Mouse (Mus musculus) liver, adult 2 months (tissue): ENCODE measurements around the gene Tiam2. TPM values are rescaled to one million over a fixed set of nuclear protein-coding genes. Genes with fewer than 3 reads are reported as not detected.

ENCODE experiments used
- DNase-seq: peaks from one replicate; pipeline ENCODE4 v3.0.0-alpha.2; 2011; ENCODE audit warnings: low read depth, low spot score; ENCODE audit errors: extremely low read depth
- H3K27ac ChIP-seq: fragments of 200-500 bp; replicated peaks from 2 replicates; pipeline ENCODE4 v1.5.1; 2012; ENCODE audit warnings: low read depth, mild to moderate bottlenecking, control low read depth, inconsistent platforms, low read length; ENCODE audit not compliant: insufficient read depth
- H3K27me3 ChIP-seq: fragments of 200-500 bp; 2 replicates; pipeline ENCODE4 v1.6.1; 2012; ENCODE audit warnings: mild to moderate bottlenecking, moderate library complexity, low read length, inconsistent platforms; ENCODE audit not compliant: control insufficient read depth, insufficient read depth
- H3K36me3 ChIP-seq: fragments of 200-500 bp; 2 replicates; pipeline ENCODE4 v1.6.1; 2012; ENCODE audit warnings: low read length, inconsistent platforms; ENCODE audit not compliant: control insufficient read depth, insufficient read depth
- H3K4me1 ChIP-seq: fragments of 200-500 bp; 2 replicates; pipeline ENCODE4 v1.6.1; 2011; ENCODE audit warnings: low read length; ENCODE audit not compliant: control insufficient read depth, insufficient read depth
- H3K4me3 ChIP-seq: fragments of 200-500 bp; 2 replicates; pipeline ENCODE4 v1.5.1; 2011; ENCODE audit warnings: low read depth, mild to moderate bottlenecking, control low read depth, low read length, moderate library complexity; ENCODE audit not compliant: insufficient read depth
- H3K79me2 ChIP-seq: fragments of 200-500 bp; 2 replicates; pipeline ENCODE4 v1.6.1; 2012; ENCODE audit warnings: inconsistent platforms, mild to moderate bottlenecking, low read length, moderate library complexity; ENCODE audit not compliant: control insufficient read depth, insufficient read depth
- H3K9ac ChIP-seq: fragments of 200-500 bp; 2 replicates; pipeline ENCODE4 v1.6.1; 2012; ENCODE audit warnings: low read depth, mild to moderate bottlenecking, control low read depth, inconsistent platforms, low read length
- CTCF ChIP-seq: fragments of 200-500 bp; IDR thresholded peaks from 2 replicates; pipeline ENCODE4 v1.5.1; 2011; ENCODE audit warnings: low read depth, low read length, control low read depth
- POLR2A ChIP-seq: fragments of 200-500 bp; IDR thresholded peaks from 2 replicates; pipeline ENCODE4 v1.6.1; 2011; ENCODE audit warnings: low read length, control low read depth; ENCODE audit not compliant: insufficient read depth; ENCODE audit errors: extremely low read depth
- WGBS: fragments of 180-500 bp; shearing (Covaris S2); methylation state at CpG from one replicate; pipeline ENCODE4 v1.1.7; 2018; 5-methylcytosine and 5-hydroxymethylcytosine counted together
- polyA plus RNA-seq: library from polyadenylated mRNA; depleted of rRNA; stranded (reverse); fragments of >200 nt; gene quantifications from 2 replicates; pipeline ENCODE4 v1.2.3, GENCODE M21; 2012; rRNA removed
- total RNA-seq: library from RNA; depleted of rRNA; stranded (reverse); fragments of >200 nt; gene quantifications from 2 replicates; pipeline ENCODE4 v1.2.3, GENCODE M21; 2014; rRNA removed

Gene Tiam2
- total RNA-seq (5.0 and 5.2 TPM in 2 replicates), polyA plus RNA-seq (1.4 and 2.9 TPM in 2 replicates)

DNA sequence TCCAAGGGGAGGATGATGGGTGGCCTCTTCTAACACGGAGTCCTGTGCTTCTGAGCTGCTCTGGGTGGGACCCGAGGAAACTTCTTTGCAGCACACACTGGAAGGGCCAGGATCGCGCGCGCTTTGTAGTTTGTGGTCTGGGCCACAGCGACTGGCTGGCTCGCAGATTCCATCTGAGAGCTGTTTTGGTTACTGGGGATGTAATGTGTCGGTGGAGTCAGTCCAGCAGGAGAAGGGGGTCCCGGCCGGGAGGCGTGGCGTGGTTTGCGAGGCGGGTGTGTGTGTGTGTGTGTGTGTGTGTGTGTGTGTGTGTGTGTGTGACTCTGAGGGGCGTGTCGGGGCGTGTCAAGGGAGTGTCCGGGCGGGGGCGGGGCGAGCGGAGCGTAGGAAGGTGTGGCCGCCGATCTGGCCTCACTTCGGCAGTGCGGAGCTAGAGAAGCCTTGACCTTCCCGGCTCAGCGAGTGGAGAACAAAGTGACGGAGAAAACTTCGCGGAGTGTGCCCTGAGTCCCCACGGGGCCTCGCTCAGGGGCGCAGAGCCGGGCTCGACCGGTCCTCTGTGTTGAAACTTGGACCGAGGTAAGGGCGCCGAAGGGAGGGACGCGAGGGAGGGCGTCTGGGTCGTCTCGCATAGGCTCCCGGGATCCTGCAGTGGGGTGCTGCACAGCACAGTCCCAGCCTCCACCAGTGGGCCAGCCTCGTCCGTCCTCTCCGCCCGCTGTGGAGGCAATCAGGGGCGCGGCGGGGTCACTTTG, at the start of gene Tiam2:
Gene Tiam2 (plus strand): TSS at position 426 of the 755 bp plus-strand sequence.
- DNase-seq = peak; percentile 8
- 2% methylated on average over 55 of the region's 55 CpGs for WGBS
- Histone ChIP-seq H3K4me1 (peaks cover 6% of the 10 kb centered on the region), H3K9ac (peak within 1 kb of the TSS; percentile 31), H3K4me3 (peak within 1 kb of the TSS; percentile 63), H3K79me2 (no peaks in the 10 kb centered on the region), H3K36me3 (no peaks in the 10 kb centered on the region), H3K27ac (no peak within 1 kb of the TSS), H3K27me3 (peaks cover 6% of the 10 kb centered on the region)
- TF ChIP-seq CTCF = no peak
- no peak for TF ChIP-seq POLR2A

DNA sequence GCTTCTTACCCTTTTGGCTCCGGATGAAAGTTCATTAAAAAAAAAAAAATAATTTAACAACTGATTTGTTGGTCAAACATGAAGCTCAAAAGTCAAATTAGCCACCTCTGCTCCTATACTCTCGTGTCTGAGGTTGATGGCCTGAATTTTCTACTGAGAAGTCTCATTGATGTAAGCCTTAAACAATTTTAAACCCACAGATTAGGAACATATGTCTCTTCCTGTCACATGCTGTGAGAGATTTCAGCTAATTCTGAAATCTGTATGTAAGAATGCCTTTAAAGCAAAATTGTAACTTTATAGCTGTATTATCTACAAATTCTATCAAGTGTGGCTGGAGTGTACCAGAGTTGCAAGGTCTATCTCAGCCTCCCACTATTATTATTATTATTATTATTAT, 46.1 kb upstream of the Tiam2 start:
- Histone ChIP-seq H3K4me3 (no peak overlapping the region), H3K27ac (no peak overlapping the region), H3K27me3 (no peaks in the 10 kb centered on the region), H3K36me3 (no peaks in the 10 kb centered on the region), H3K79me2 (no peaks in the 10 kb centered on the region), H3K4me1 (no peaks in the 10 kb centered on the region), H3K9ac (no peak overlapping the region)
- 63% methylated on average over 2 of the region's 2 CpGs for WGBS
- peak; percentile 7 for DNase-seq
- no peak for TF ChIP-seq CTCF

DNA sequence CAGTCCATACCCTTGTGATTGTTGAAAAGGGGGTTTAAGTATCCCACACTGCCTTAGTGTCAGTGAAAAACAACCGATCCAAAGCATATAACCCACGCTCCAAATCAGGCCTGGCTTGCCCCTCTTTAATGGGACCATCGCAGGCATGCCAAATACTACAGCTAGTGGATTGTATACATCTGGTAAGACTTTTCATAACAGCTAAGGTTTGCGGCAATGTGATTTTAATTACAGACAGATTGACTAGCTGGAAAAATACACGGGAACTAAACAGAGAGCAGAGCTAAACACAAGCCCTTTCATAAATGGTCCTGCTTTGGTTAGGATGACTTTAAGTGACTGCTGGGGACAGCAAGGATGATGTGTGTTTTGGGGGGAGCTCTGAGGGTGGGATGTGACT, 44.4 kb upstream of the Tiam2 start:
- H3K36me3 ChIP-seq = no peaks in the 10 kb centered on the region
- TF ChIP-seq POLR2A = no peak
- TF ChIP-seq CTCF = no peak
- H3K9ac ChIP-seq = no peak overlapping the region
- no peaks in the 10 kb centered on the region for H3K27me3 ChIP-seq
- no peak for DNase-seq
- WGBS = 94% methylated on average over 5 of the region's 5 CpGs
- H3K79me2 ChIP-seq = no peaks in the 10 kb centered on the region
- no peak overlapping the region for H3K4me3 ChIP-seq
- H3K4me1 ChIP-seq = no peaks in the 10 kb centered on the region
- H3K27ac ChIP-seq = no peak overlapping the region

DNA sequence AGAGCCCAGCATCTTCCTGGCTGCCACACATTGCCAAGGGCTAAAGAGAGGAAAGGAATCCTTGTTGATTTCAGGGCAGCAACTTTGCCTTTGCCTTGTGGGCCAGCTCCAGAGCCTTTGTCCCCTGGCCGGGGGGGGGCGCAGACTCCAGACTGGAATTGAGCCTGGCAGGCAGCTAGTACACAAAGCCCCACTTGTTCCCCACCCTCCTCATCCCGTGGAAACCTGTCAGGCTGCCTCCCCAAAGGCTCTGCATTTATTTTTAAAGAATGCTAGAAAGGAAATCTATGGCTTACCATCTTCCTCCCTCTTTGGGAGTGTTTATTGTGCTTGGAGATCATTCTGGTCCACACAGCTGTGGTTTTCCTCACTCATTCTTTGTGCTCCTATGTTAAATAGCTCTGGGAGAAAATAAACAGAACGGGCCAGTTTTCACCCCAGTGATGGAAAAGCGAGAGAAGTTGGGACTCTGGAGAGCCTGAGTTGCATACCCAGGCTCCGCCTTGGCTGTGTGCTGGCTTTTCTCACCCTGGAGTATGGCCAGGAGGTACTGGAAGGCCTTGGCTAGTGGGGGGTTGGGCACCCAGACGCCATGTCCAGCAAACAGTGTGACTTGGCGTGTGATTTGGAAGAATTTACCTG, 41.2 kb upstream of the Tiam2 start:
- Histone ChIP-seq H3K79me2 (no peaks in the 10 kb centered on the region), H3K36me3 (no peaks in the 10 kb centered on the region), H3K27ac (no peak overlapping the region), H3K27me3 (no peaks in the 10 kb centered on the region), H3K9ac (no peak overlapping the region), H3K4me3 (no peak overlapping the region), H3K4me1 (no peaks in the 10 kb centered on the region)
- WGBS = 45% methylated on average over 8 of the region's 8 CpGs
- TF ChIP-seq POLR2A (no peak), CTCF (no peak)
- DNase-seq = peak; percentile 89

DNA sequence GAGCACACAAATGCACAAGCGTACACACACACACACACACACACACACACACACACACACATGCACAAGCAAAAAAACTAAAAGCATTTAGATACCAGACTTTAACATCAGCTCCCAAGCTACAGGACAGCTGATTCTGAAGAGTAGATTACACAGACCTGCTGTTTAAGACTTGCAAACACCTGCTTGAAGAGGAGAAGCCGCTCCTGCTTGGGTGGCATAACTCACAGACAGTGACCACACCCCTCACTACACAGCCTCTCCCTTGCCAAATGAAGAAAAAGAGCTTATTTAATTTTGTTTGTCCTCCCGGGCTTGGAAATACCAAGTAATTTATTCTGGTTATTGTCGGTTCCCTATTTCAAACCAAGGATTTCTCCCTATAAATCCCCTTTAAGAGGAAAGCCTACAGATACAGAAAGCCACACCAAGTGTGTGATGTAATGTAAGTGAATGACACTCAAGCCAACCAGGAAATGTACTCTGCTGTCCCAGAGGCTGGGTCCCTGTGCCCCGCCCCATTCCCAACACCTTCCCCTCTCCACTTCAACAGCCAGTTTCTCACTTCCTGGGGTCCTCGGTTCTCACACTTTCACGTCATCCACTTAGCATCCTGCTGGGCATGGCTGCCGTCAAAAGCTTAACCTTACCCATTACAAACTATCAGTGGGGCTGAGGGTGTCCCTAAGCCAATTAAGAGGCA, 40.1 kb upstream of the Tiam2 start:
- WGBS = 77% methylated on average over 8 of the region's 8 CpGs
- TF ChIP-seq POLR2A = no peak
- no peak for TF ChIP-seq CTCF
- Histone ChIP-seq H3K27ac (no peak overlapping the region), H3K4me3 (no peak overlapping the region), H3K79me2 (no peaks in the 10 kb centered on the region), H3K36me3 (no peaks in the 10 kb centered on the region), H3K27me3 (no peaks in the 10 kb centered on the region), H3K9ac (no peak overlapping the region), H3K4me1 (no peaks in the 10 kb centered on the region)
- DNase-seq = no peak

DNA sequence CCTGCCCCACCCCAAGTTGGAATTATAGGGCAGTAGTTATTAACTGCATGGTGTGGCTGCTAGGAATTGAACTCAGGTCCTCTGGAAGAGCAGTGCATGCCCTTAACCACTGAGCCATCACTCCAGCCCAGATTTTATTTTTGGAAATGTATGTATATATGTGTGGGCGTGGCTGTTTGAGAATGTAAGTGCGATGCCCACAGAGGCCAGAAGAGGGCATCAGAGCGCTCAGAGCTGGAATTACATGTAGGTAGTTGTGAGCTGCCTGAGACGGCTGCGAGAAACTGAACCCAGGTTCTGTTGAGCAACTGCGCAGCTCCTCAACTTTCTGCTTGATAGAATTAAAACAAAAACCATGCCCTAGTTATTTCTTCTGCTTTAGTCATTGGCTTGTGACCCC, 38.0 kb upstream of the Tiam2 start:
- Histone ChIP-seq H3K79me2 (no peaks in the 10 kb centered on the region), H3K27ac (no peak overlapping the region), H3K4me1 (no peaks in the 10 kb centered on the region), H3K27me3 (no peaks in the 10 kb centered on the region), H3K36me3 (no peaks in the 10 kb centered on the region), H3K4me3 (no peak overlapping the region), H3K9ac (no peak overlapping the region)
- WGBS = 31% methylated on average over 6 of the region's 6 CpGs
- TF ChIP-seq CTCF (peak; percentile 80), POLR2A (no peak)
- peak; percentile 33 for DNase-seq
